10 mouse cellular contexts compared by ENCODE assay signal in genomic region chr11:117263096-117263808, GRCm38 (mm10).
A peak's percentile ranks its signal among the peaks of the same experiment; 100 is the strongest.
DNase-seq lines count a peak whose midpoint lies in the region; ATAC-seq and TF ChIP-seq lines count a peak whose summit lies in the region.
"Had no signal": no experiment of that assay in that cellular context is flagged by ENCODE, and none has a peak within 500 bp of the region (broad histone marks: within the 10 kb centered on the region; RNA-seq: fewer than 3 reads in every experiment).

No protein-coding gene starts in this region.

- TF ChIP-seq EP300 in MEL (IDR thresholded peaks at IDR 0.05; ENCODE audit: low read depth in 1 of 2, low read length in 2 of 2): no peak

- TF ChIP-seq RAD21 in MEL (IDR thresholded peaks at IDR 0.05; ENCODE audit: low read depth, low read length): no peak

- no peaks in the 10 kb centered on the region for H3K9me3 ChIP-seq in MEL (replicated peaks; ENCODE audit: insufficient read depth, low read length)
- H3K9me3 ChIP-seq: liver, embryonic 13.5 days had no signal

- H3K4me3 ChIP-seq in gastrocnemius, adult 2 months: peak overlapping the region; percentile 24; the same call in 1 of the 2 replicates
- H3K4me3 ChIP-seq in MEL (ENCODE audit: control insufficient read depth in 1 of 2, insufficient read depth in 1 of 2, low read depth in 2 of 2, low read length in 2 of 2): no peak overlapping the region
- H3K4me3 ChIP-seq: liver, embryonic 13.5 days had no signal

- peak overlapping the region; percentile 90 for H3K27ac ChIP-seq in gastrocnemius, adult 2 months
- H3K27ac ChIP-seq in MEL (ENCODE audit: control insufficient read depth, low read depth, low read length): no peak overlapping the region
- H3K27ac ChIP-seq: liver, embryonic 13.5 days had no signal

- TF ChIP-seq CTCF in gastrocnemius, adult 2 months (IDR thresholded peaks at IDR 0.05): no peak
- no peak; a peak in 1 of 6 replicates for TF ChIP-seq CTCF in MEL (IDR thresholded peaks at IDR 0.05 in 2 of 3, conservative IDR thresholded peaks at IDR 0.05 in 1 of 3; ENCODE audit: control insufficient read depth in 1 of 3, insufficient read depth in 1 of 3, low read depth in 2 of 3, low read length in 3 of 3, poor library complexity in 1 of 3, severe bottlenecking in 1 of 3)

- no peaks in the 10 kb centered on the region; a peak in 1 of 4 replicates for H3K27me3 ChIP-seq in MEL (ENCODE audit: control insufficient read depth in 1 of 2, insufficient read depth in 2 of 2, low read length in 2 of 2)
- H3K27me3 ChIP-seq: CH12.LX had no signal

- H3K4me1 ChIP-seq in MEL (ENCODE audit: control insufficient read depth in 1 of 2, insufficient read depth in 2 of 2, low read length in 2 of 2): peaks cover 8 to 48% of the 10 kb centered on the region in 2 experiments

- intact Hi-C loops in gastrocnemius, adult 2 months (cut with DNase I): no loop called here

- ATAC-seq in cerebellum, adult (ENCODE audit: insufficient number of reproducible peaks, low FRiP score, low TSS enrichment): no peak
- no peak for ATAC-seq in granulocyte monocyte progenitor cell, adult 5-6 weeks (replicated peaks; ENCODE audit: poor library complexity, severe bottlenecking)

- H3K9ac ChIP-seq in MEL (ENCODE audit: control insufficient read depth, low read depth, low read length, poor library complexity, severe bottlenecking): no peak overlapping the region
- H3K9ac ChIP-seq: liver, embryonic 13.5 days had no signal

- peaks cover 0 to 23% of the 10 kb centered on the region in 2 experiments; a peak in 2 of 4 replicates for H3K36me3 ChIP-seq in MEL (ENCODE audit: control insufficient read depth in 1 of 2, insufficient read depth in 2 of 2, low read length in 2 of 2)
- H3K36me3 ChIP-seq: liver, embryonic 13.5 days had no signal

- peak; percentile 58 for DNase-seq in gastrocnemius, adult 2 months
- DNase-seq in gastrocnemius, postnatal 10 days: no peak
- DNase-seq in MEL (ENCODE audit: low read depth, low spot score): peak; percentile 47
- peak; percentile 72 to 81 for DNase-seq in heart, adult 9 months (ENCODE audit: low spot score in 2 of 2)
- peak; percentile 78 to 91 for DNase-seq in kidney, postnatal 25 days
- no peak for DNase-seq in thymus, postnatal 25 days
- DNase-seq: liver, embryonic 13.5 days had no signal

- H3K79me2 ChIP-seq in MEL (ENCODE audit: control insufficient read depth, insufficient read depth, low read length, poor library complexity): peaks cover 4% of the 10 kb centered on the region; the same call in 1 of the 2 replicates

- no peak for TF ChIP-seq POLR2A in MEL (IDR thresholded peaks at IDR 0.05; ENCODE audit: control insufficient read depth in 1 of 2, insufficient read depth in 1 of 2, low read depth in 1 of 2, low read length in 2 of 2, poor library complexity in 1 of 2)

TF ChIP-seq in MEL, 35 proteins besides CTCF, POLR2A, EP300 and RAD21:
- no peak for TF ChIP-seq NELFE (IDR thresholded peaks at IDR 0.05; ENCODE audit: low read depth, low read length)
- TF ChIP-seq BHLHE40 (IDR thresholded peaks at IDR 0.05; ENCODE audit: borderline replicate concordance, low read depth, low read length): no peak
- TF ChIP-seq TCF12 (IDR thresholded peaks at IDR 0.05; ENCODE audit: low read depth, low read length): no peak
- TF ChIP-seq CHD1 (IDR thresholded peaks at IDR 0.05; ENCODE audit: low read depth, low read length): no peak
- TF ChIP-seq MAZ (IDR thresholded peaks at IDR 0.05; ENCODE audit: low read depth, low read length): no peak; the same call in 1 of the 2 replicates

Comparison
In these comparisons a context has a peak if more than half of its experiments do, and no peak if none do; other contexts are left out.
1. DNase-seq: peak in gastrocnemius, adult 2 months (single experiment), MEL (single experiment), heart, adult 9 months (2 of 2) and kidney, postnatal 25 days (2 of 2); none in gastrocnemius, postnatal 10 days (single experiment) and thymus, postnatal 25 days (single experiment).